ENCODE assay signal across 9 mouse cellular contexts in the genomic region with DNA sequence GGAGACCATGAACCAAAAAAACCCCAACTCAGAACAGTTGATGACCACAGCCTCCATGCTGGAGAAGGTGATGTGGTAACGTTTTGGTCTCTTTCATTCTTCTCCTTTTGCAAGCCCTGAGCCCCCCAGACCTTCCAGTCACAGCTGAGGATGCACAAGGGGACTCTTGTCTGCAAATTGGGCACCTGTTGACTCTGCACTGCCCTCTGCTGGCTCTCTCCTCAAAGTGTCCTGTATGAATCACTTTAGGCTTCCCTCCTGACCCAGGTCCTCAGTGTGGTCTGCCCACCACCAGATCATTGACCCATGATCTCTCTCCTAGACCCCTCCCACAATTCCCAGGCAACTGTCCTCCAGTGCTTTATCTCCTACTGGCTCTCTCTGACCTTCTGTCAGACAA. TPM values are rescaled to one million over a fixed set of nuclear protein-coding genes. Genes with fewer than 3 reads are reported as not detected.
DNase-seq lines count a peak whose midpoint lies in the region; ATAC-seq lines count a peak whose summit lies in the region.
"Had no signal": no experiment of that assay in that cellular context is flagged by ENCODE, and none has a peak within 500 bp of the region (broad histone marks: within the 10 kb centered on the region; RNA-seq: fewer than 3 reads in every experiment).

No protein-coding gene starts in this region.

- WGBS in embryonic facial prominence, embryonic 15.5 days, result 57% methylated on average over 1 of the region's 1 CpGs
- WGBS in midbrain, embryonic 16.5 days, result 59% methylated on average over 1 of the region's 1 CpGs

- no peak overlapping the region for H3K4me2 ChIP-seq in embryonic facial prominence, embryonic 15.5 days (replicated peaks)
- no peak overlapping the region for H3K4me2 ChIP-seq in midbrain, embryonic 16.5 days (ENCODE audit: low read length)
- H3K4me2 ChIP-seq: limb, embryonic 13.5 days had no signal

- H3K36me3 ChIP-seq in embryonic facial prominence, embryonic 15.5 days, result no peaks in the 10 kb centered on the region
- H3K36me3 ChIP-seq in midbrain, embryonic 16.5 days (ENCODE audit: control insufficient read depth, insufficient read depth, low read length), result no peaks in the 10 kb centered on the region
- H3K36me3 ChIP-seq: limb, embryonic 13.5 days had no signal

- H3K27ac ChIP-seq in embryonic facial prominence, embryonic 15.5 days (replicated peaks), result no peak overlapping the region
- H3K27ac ChIP-seq in midbrain, embryonic 16.5 days (ENCODE audit: low read length), result no peak overlapping the region
- H3K27ac ChIP-seq: limb, embryonic 13.5 days had no signal

- 0 out of 2 replicates have a peak, but pooled peaks have one; percentile 34 for ATAC-seq in embryonic facial prominence, embryonic 15.5 days (ENCODE audit: insufficient number of reproducible peaks, low FRiP score, low TSS enrichment, low read depth)
- ATAC-seq in midbrain, embryonic 16.5 days, result no peak

- no peak overlapping the region for H3K4me3 ChIP-seq in embryonic facial prominence, embryonic 15.5 days (replicated peaks)
- no peak overlapping the region for H3K4me3 ChIP-seq in midbrain, embryonic 16.5 days (ENCODE audit: low read depth, low read length)
- H3K4me3 ChIP-seq: limb, embryonic 13.5 days had no signal

- peak; percentile 41 to 58 for DNase-seq in heart, postnatal 10 days
- DNase-seq in heart, adult 8-10 months (ENCODE audit: low spot score), result no peak
- DNase-seq in A20 (ENCODE audit: low read depth, low spot score) (peak; percentile 59), ZHBTc4 (ENCODE audit: low read depth, low spot score) (peak; percentile 60)
- DNase-seq in naive thymus-derived CD4-positive, alpha-beta T cell, adult 2 months (ENCODE audit: low read depth), result peak; percentile 23
- DNase-seq in ovary, adult 18-20 months (ENCODE audit: low spot score), result no peak

- H3K9ac ChIP-seq in embryonic facial prominence, embryonic 15.5 days, result no peak overlapping the region
- no peak overlapping the region for H3K9ac ChIP-seq in midbrain, embryonic 16.5 days (ENCODE audit: low read depth, low read length)
- H3K9ac ChIP-seq: limb, embryonic 13.5 days had no signal

- intact Hi-C loops in heart, postnatal 10 days (cut with DNase I), result no loop called here

- no peaks in the 10 kb centered on the region for H3K9me3 ChIP-seq in embryonic facial prominence, embryonic 15.5 days (replicated peaks)
- H3K9me3 ChIP-seq in midbrain, embryonic 16.5 days (replicated peaks; ENCODE audit: control insufficient read depth, low read length, poor library complexity, severe bottlenecking), result no peaks in the 10 kb centered on the region
- H3K9me3 ChIP-seq: limb, embryonic 13.5 days had no signal

- no peaks in the 10 kb centered on the region for H3K27me3 ChIP-seq in embryonic facial prominence, embryonic 15.5 days
- H3K27me3 ChIP-seq in midbrain, embryonic 16.5 days (ENCODE audit: control insufficient read depth, insufficient read depth, low read depth, low read length), result no peaks in the 10 kb centered on the region
- H3K27me3 ChIP-seq: limb, embryonic 13.5 days had no signal

- H3K4me1 ChIP-seq in embryonic facial prominence, embryonic 15.5 days, result no peaks in the 10 kb centered on the region
- H3K4me1 ChIP-seq in midbrain, embryonic 16.5 days (ENCODE audit: control insufficient read depth, insufficient read depth, low read length), result no peaks in the 10 kb centered on the region
- H3K4me1 ChIP-seq: limb, embryonic 13.5 days had no signal

RNA-seq across cellular contexts. Expression of a gene that starts 32.1 kb away (rescaled TPM):
- total RNA-seq in heart, postnatal 10 days (2021), result 10 to 100 TPM; 10.9 to 12.9 TPM
- 1 to 10 TPM; 2.7 to 5.7 (median 4.1) TPM for total RNA-seq in heart, adult 8-10 months (2022)
- 7.4 and 8.7 TPM in 2 replicates for polyA plus RNA-seq in embryonic facial prominence, embryonic 15.5 days (2015; fragmentation: Nextera tagmentation; extraction: Ambion mirVana)
- polyA plus RNA-seq in midbrain, embryonic 16.5 days (2015; fragmentation: Nextera tagmentation; extraction: Ambion mirVana), result 7.8 and 8.1 TPM in 2 replicates

Comparison
In these comparisons a context has a peak if more than half of its experiments do, and no peak if none do; other contexts are left out.
1. DNase-seq: peak in heart, postnatal 10 days (2 of 2), A20 (single experiment), ZHBTc4 (single experiment) and naive thymus-derived CD4-positive, alpha-beta T cell, adult 2 months (single experiment); none in heart, adult 8-10 months (single experiment) and ovary, adult 18-20 months (single experiment).